15 mouse cellular contexts compared by ENCODE assay signal in genomic region chr14:16589139-16589538, GRCm38 (mm10).
"Had no signal": no experiment of that assay in that cellular context is flagged by ENCODE, and none has a peak within 500 bp of the region (broad histone marks: within the 10 kb centered on the region; RNA-seq: fewer than 3 reads in every experiment).

No protein-coding gene starts in this region.

- H3K4me1 ChIP-seq: kidney, embryonic 15.5 days; limb, embryonic 12.5 days; liver, embryonic 13.5 days; neural tube, embryonic 15.5 days; stomach, embryonic 15.5 days had no signal

- H3K27ac ChIP-seq: kidney, embryonic 15.5 days; limb, embryonic 12.5 days; liver, embryonic 13.5 days; neural tube, embryonic 15.5 days; stomach, embryonic 15.5 days had no signal

- DNase-seq: kidney, adult 2 months; kidney, postnatal 14 days; liver; liver, embryonic 13.5 days; liver, postnatal 0 days; lung, postnatal 36 days; midbrain, embryonic 14.5 days; right cerebral cortex, postnatal 4 days; spleen, adult 18-20 months; thymus, postnatal 4 days had no signal

- H3K9ac ChIP-seq: kidney, embryonic 15.5 days; limb, embryonic 12.5 days; liver, embryonic 13.5 days; liver, postnatal 0 days; neural tube, embryonic 15.5 days; stomach, embryonic 15.5 days had no signal

- H3K9me3 ChIP-seq: kidney, embryonic 15.5 days; limb, embryonic 12.5 days; liver, embryonic 13.5 days; neural tube, embryonic 15.5 days; stomach, embryonic 15.5 days had no signal

- H3K36me3 ChIP-seq: kidney, embryonic 15.5 days; limb, embryonic 12.5 days; liver, embryonic 13.5 days; neural tube, embryonic 15.5 days; stomach, embryonic 15.5 days had no signal

- H3K27me3 ChIP-seq: kidney, embryonic 15.5 days; limb, embryonic 12.5 days; liver, embryonic 13.5 days; neural tube, embryonic 15.5 days; stomach, embryonic 15.5 days had no signal

- ATAC-seq: liver, postnatal 0 days; lung, postnatal 0 days had no signal

- H3K4me3 ChIP-seq: kidney, embryonic 15.5 days; limb, embryonic 12.5 days; liver, embryonic 13.5 days; neural tube, embryonic 15.5 days; stomach, embryonic 15.5 days had no signal

- H3K4me2 ChIP-seq: kidney, embryonic 15.5 days; limb, embryonic 12.5 days; liver, embryonic 13.5 days; neural tube, embryonic 15.5 days; stomach, embryonic 15.5 days had no signal
